Mouse (Mus musculus) heart, embryonic 15.5 days (tissue): ENCODE measurements at regions not wholly inside any gene's neighbourhood (a gene's known extent, or its start where the extent isn't known, plus 50 kb on each side); places are given as distances from the start of the nearest gene placed in this dataset.

Experiments used
- ATAC-seq: fragments of 200-750 bp; cut with Nextera tagmentation; replicated peaks from 2 replicates; pipeline ENCODE4 v1.8.0; 2017; ENCODE audit warnings: low read depth, moderate TSS enrichment; ENCODE audit not compliant: insufficient number of reproducible peaks, insufficient read depth, low FRiP score
- H3K27ac ChIP-seq: fragments of 300-500 bp; sonication (generic); 2 replicates; pipeline ENCODE4 v1.5.1; 2015; ENCODE audit warnings: mild to moderate bottlenecking, inconsistent platforms
- H3K27me3 ChIP-seq: fragments of 300-500 bp; sonication (generic); 2 replicates; pipeline ENCODE4 v1.6.1; 2015; ENCODE audit warnings: inconsistent platforms
- H3K36me3 ChIP-seq: fragments of 300-500 bp; sonication (generic); 2 replicates; pipeline ENCODE4 v1.6.1; 2015; ENCODE audit warnings: mild to moderate bottlenecking, inconsistent platforms
- H3K4me1 ChIP-seq: fragments of 300-500 bp; sonication (generic); replicated peaks from 2 replicates; pipeline ENCODE4 v1.6.1; 2015; ENCODE audit warnings: inconsistent platforms
- H3K4me2 ChIP-seq: fragments of 300-500 bp; sonication (generic); 2 replicates; pipeline ENCODE4 v1.6.1; 2015; ENCODE audit warnings: inconsistent platforms, mild to moderate bottlenecking, moderate library complexity
- H3K4me3 ChIP-seq: fragments of 300-500 bp; sonication (generic); 2 replicates; pipeline ENCODE4 v1.5.1; 2015; ENCODE audit warnings: mild to moderate bottlenecking, inconsistent platforms
- H3K9ac ChIP-seq: fragments of 300-500 bp; sonication (generic); 2 replicates; pipeline ENCODE4 v1.6.1; 2015; ENCODE audit warnings: mild to moderate bottlenecking, inconsistent platforms
- H3K9me3 ChIP-seq: fragments of 300-500 bp; sonication (generic); replicated peaks from 2 replicates; pipeline ENCODE4 v1.6.1; 2016; ENCODE audit warnings: inconsistent platforms
- WGBS: fragments of 180-500 bp; shearing (Covaris S2); methylation state at CpG from one replicate; pipeline ENCODE4 v1.1.7; 2015; ENCODE audit warnings: mixed read lengths; 5-methylcytosine and 5-hydroxymethylcytosine counted together

- no peak overlapping the region for H3K27ac ChIP-seq
- H3K36me3 ChIP-seq, result no peaks in the 10 kb centered on the region
- WGBS, result 87% methylated on average over 12 of the region's 12 CpGs
- no peak overlapping the region for H3K9ac ChIP-seq
- ATAC-seq, result no peak
- H3K4me2 ChIP-seq, result no peak overlapping the region
- H3K9me3 ChIP-seq, result no peaks in the 10 kb centered on the region
- no peak overlapping the region for H3K4me3 ChIP-seq
- H3K4me1 ChIP-seq, result no peaks in the 10 kb centered on the region
- H3K27me3 ChIP-seq, result no peaks in the 10 kb centered on the region
Observed at GRCm38 (mm10) chr16:89625253-89625652, 54.3 kb upstream of the Krtap11-1 start.
